Mouse (Mus musculus) hindbrain, embryonic 10.5 days (tissue): ENCODE measurements around the gene Spata20. TPM values are rescaled to one million over a fixed set of nuclear protein-coding genes. Genes with fewer than 3 reads are reported as not detected.

Experiments
- DNase-seq: peaks from one replicate; pipeline ENCODE4 v3.0.0-alpha.2; 2017; ENCODE audit warnings: low spot score
- H3K27ac ChIP-seq: fragments of 300-500 bp; sonication (generic); 2 replicates; pipeline ENCODE4 v1.5.1; 2016; ENCODE audit warnings: mild to moderate bottlenecking, moderate library complexity
- H3K27me3 ChIP-seq: fragments of 300-500 bp; sonication (generic); 2 replicates; pipeline ENCODE4 v1.6.1; 2016; ENCODE audit warnings: mild to moderate bottlenecking; ENCODE audit not compliant: poor library complexity, insufficient read depth, severe bottlenecking
- H3K36me3 ChIP-seq: fragments of 300-500 bp; sonication (generic); 2 replicates; pipeline ENCODE4 v1.6.1; 2016; ENCODE audit warnings: mild to moderate bottlenecking, moderate library complexity
- H3K4me1 ChIP-seq: fragments of 300-500 bp; sonication (generic); replicated peaks from 2 replicates; pipeline ENCODE4 v1.6.1; 2016; ENCODE audit warnings: mild to moderate bottlenecking
- H3K4me3 ChIP-seq: fragments of 300-500 bp; sonication (generic); 2 replicates; pipeline ENCODE4 v1.5.1; 2016; ENCODE audit warnings: mild to moderate bottlenecking, moderate library complexity
- H3K9me3 ChIP-seq: fragments of 300-500 bp; sonication (generic); 2 replicates; pipeline ENCODE4 v1.6.1; 2016; ENCODE audit warnings: mild to moderate bottlenecking, moderate library complexity
- WGBS: fragments of 180-500 bp; shearing (Covaris S2); methylation state at CpG from one replicate; pipeline ENCODE4 v1.1.7; 2016; 5-methylcytosine and 5-hydroxymethylcytosine counted together
- polyA plus RNA-seq: library from polyadenylated mRNA; unstranded; fragments of >200 nt; fragmentation: Nextera tagmentation; extraction: Ambion mirVana; gene quantifications from 2 replicates; pipeline ENCODE4 v1.2.1, GENCODE M21; 2016

Spata20 gene
- 0.05 TPM in 1 of 2 replicates, not detected in the other for polyA plus RNA-seq

GRCm38 (mm10) chr11:94486001-94486400 lies at the start of gene Spata20:
Gene Spata20, minus strand, starts transcription at chr11:94486179.
- H3K4me3 ChIP-seq: 0 out of 2 replicates have a peak within 1 kb of the TSS, but pooled peaks have one; percentile 24
- 5% methylated on average over 24 of the region's 24 CpGs for WGBS

GRCm38 (mm10) chr11:94533171-94533570 lies 47.2 kb upstream of the Spata20 start:
- H3K9me3 ChIP-seq: no peaks in the 10 kb centered on the region
- DNase-seq: no peak
- H3K4me1 ChIP-seq: no peaks in the 10 kb centered on the region
- no peaks in the 10 kb centered on the region for H3K27me3 ChIP-seq
- 83% methylated on average over 8 of the region's 8 CpGs for WGBS
- H3K27ac ChIP-seq: no peak overlapping the region
- no peaks in the 10 kb centered on the region for H3K36me3 ChIP-seq
- H3K4me3 ChIP-seq: no peak overlapping the region

More at GRCm38 (mm10) chr11:94486001-94486400, at the start of gene Spata20:
- Histone ChIP-seq H3K27ac (no peak within 1 kb of the TSS), H3K36me3 (no peaks in the 10 kb centered on the region), H3K9me3 (no peaks in the 10 kb centered on the region), H3K4me1 (peaks cover 36% of the 10 kb centered on the region), H3K27me3 (peaks cover 81% of the 10 kb centered on the region)
- peak; percentile 86 for DNase-seq

- Histone ChIP-seq H3K27me3 (no peaks in the 10 kb centered on the region), H3K9me3 (no peaks in the 10 kb centered on the region), H3K4me3 (no peak overlapping the region), H3K27ac (no peak overlapping the region), H3K4me1 (peaks cover 18% of the 10 kb centered on the region), H3K36me3 (no peaks in the 10 kb centered on the region)
- DNase-seq: no peak
- 63% methylated on average over 3 of the region's 3 CpGs for WGBS
These were observed 42.9 kb upstream of the Spata20 start for GRCm38 (mm10) chr11:94528879-94529278.

- Histone ChIP-seq H3K9me3 (no peaks in the 10 kb centered on the region), H3K27me3 (peaks cover 15% of the 10 kb centered on the region), H3K4me3 (no peak overlapping the region), H3K4me1 (peaks cover 25% of the 10 kb centered on the region), H3K27ac (peak overlapping the region; percentile 53; the same call in 1 of the 2 replicates), H3K36me3 (no peaks in the 10 kb centered on the region)
- peak; percentile 55 for DNase-seq
- WGBS: 40% methylated on average over 9 of the region's 9 CpGs
These were observed 40.3 kb upstream of the Spata20 start for GRCm38 (mm10) chr11:94526171-94526879.

GRCm38 (mm10) chr11:94521219-94521843 lies 35.4 kb upstream of the Spata20 start, which contains the start of gene Mycbpap:
Gene Mycbpap, minus strand, starts transcription at chr11:94521742.
- WGBS: 1% methylated on average over 42 of the region's 42 CpGs
- peaks cover 45% of the 10 kb centered on the region for H3K4me1 ChIP-seq
- no peaks in the 10 kb centered on the region for H3K36me3 ChIP-seq
- peak within 1 kb of the TSS; percentile 69 for H3K4me3 ChIP-seq
- H3K27ac ChIP-seq: peak within 1 kb of the TSS; percentile 87
- DNase-seq: peak; percentile 83
- peaks cover 15% of the 10 kb centered on the region for H3K27me3 ChIP-seq
- no peaks in the 10 kb centered on the region for H3K9me3 ChIP-seq

GRCm38 (mm10) chr11:94513452-94513851 lies 27.5 kb upstream of the Spata20 start:
- no peaks in the 10 kb centered on the region for H3K27me3 ChIP-seq
- WGBS: 77% methylated on average over 9 of the region's 9 CpGs
- H3K36me3 ChIP-seq: no peaks in the 10 kb centered on the region
- H3K9me3 ChIP-seq: no peaks in the 10 kb centered on the region
- H3K27ac ChIP-seq: no peak overlapping the region
- DNase-seq: no peak
- peaks cover 14% of the 10 kb centered on the region for H3K4me1 ChIP-seq
- H3K4me3 ChIP-seq: no peak overlapping the region

GRCm38 (mm10) chr11:94508976-94509375 lies 23.0 kb upstream of the Spata20 start:
- 92% methylated on average over 10 of the region's 10 CpGs for WGBS
- Histone ChIP-seq H3K27me3 (no peaks in the 10 kb centered on the region), H3K27ac (no peak overlapping the region), H3K4me1 (0 out of 2 replicates have a peak, but pooled peaks cover 4% of the 10 kb centered on the region), H3K36me3 (no peaks in the 10 kb centered on the region), H3K9me3 (no peaks in the 10 kb centered on the region), H3K4me3 (no peak overlapping the region)
- DNase-seq: no peak

GRCm38 (mm10) chr11:94501482-94501881 lies 15.5 kb upstream of the Spata20 start:
- Histone ChIP-seq H3K9me3 (no peaks in the 10 kb centered on the region), H3K4me1 (peaks cover 31% of the 10 kb centered on the region), H3K36me3 (no peaks in the 10 kb centered on the region), H3K27me3 (peaks cover 63% of the 10 kb centered on the region), H3K27ac (no peak overlapping the region), H3K4me3 (no peak overlapping the region)
- WGBS: 91% methylated on average over 8 of the region's 8 CpGs
- DNase-seq: no peak

- no peaks in the 10 kb centered on the region for H3K9me3 ChIP-seq
- H3K4me1 ChIP-seq: peaks cover 37% of the 10 kb centered on the region
- H3K27me3 ChIP-seq: peaks cover 67% of the 10 kb centered on the region
- H3K27ac ChIP-seq: peak overlapping the region; percentile 78
- H3K36me3 ChIP-seq: no peaks in the 10 kb centered on the region
- H3K4me3 ChIP-seq: peak overlapping the region; percentile 45; the same call in 1 of the 2 replicates
- no peak for DNase-seq
- 22% methylated on average over 8 of the region's 8 CpGs for WGBS
These were observed 14.4 kb upstream of the Spata20 start for GRCm38 (mm10) chr11:94500362-94500761.

- Histone ChIP-seq H3K36me3 (no peaks in the 10 kb centered on the region), H3K4me1 (peaks cover 41% of the 10 kb centered on the region), H3K27me3 (peaks cover 72% of the 10 kb centered on the region), H3K9me3 (no peaks in the 10 kb centered on the region), H3K27ac (peak within 1 kb of the TSS; percentile 78), H3K4me3 (peak within 1 kb of the TSS; percentile 45)
- DNase-seq: peak; percentile 58
- WGBS: 0% methylated on average over 26 of the region's 26 CpGs
These were observed 13.7 kb upstream of the Spata20 start, which contains the start of gene Epn3 for GRCm38 (mm10) chr11:94499661-94500152. Gene Epn3, minus strand, starts transcription at chr11:94499974.

- Histone ChIP-seq H3K4me1 (peaks cover 41% of the 10 kb centered on the region), H3K4me3 (peak overlapping the region; percentile 45), H3K27ac (peak overlapping the region; percentile 78; the same call in 1 of the 2 replicates), H3K27me3 (peaks cover 73% of the 10 kb centered on the region), H3K9me3 (no peaks in the 10 kb centered on the region), H3K36me3 (no peaks in the 10 kb centered on the region)
- 15% methylated on average over 2 of the region's 2 CpGs for WGBS
- DNase-seq: no peak
These were observed 13.1 kb upstream of the Spata20 start for GRCm38 (mm10) chr11:94499035-94499434.

- peak overlapping the region; percentile 45 for H3K4me3 ChIP-seq
- no peaks in the 10 kb centered on the region for H3K36me3 ChIP-seq
- peak; percentile 16 for DNase-seq
- no peaks in the 10 kb centered on the region for H3K9me3 ChIP-seq
- H3K27me3 ChIP-seq: peaks cover 78% of the 10 kb centered on the region
- peak overlapping the region; percentile 78; the same call in 1 of the 2 replicates for H3K27ac ChIP-seq
- WGBS: 21% methylated on average over 19 of the region's 19 CpGs
- peaks cover 41% of the 10 kb centered on the region for H3K4me1 ChIP-seq
These were observed 12.4 kb upstream of the Spata20 start for GRCm38 (mm10) chr11:94498093-94498996.
